Mouse (Mus musculus): ENCODE measurements at regions not wholly inside any gene's neighbourhood (a gene's known extent, or its start where the extent isn't known, plus 50 kb on each side); places are given as distances from the start of the nearest gene placed in this dataset.

DNA sequence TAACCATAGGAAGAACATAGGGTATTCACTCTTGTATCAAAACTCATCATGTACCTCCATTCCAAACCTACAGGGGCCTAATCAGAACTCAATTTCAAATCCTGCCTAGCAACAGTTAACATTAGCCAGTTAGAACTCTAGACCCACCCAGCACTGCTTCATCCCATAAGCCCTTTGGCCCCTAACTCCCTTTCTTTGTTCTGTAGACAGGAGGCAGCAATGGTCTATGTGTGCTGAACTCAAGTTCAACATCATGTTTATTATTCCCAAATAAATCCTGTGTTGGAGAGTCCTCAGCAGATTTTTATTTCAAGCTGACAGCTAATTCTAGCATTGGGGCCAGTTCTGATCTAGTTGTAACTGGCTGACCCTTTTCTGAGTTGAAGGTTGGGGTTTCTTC, 112.2 kb downstream of the Ipo8 start:
- Histone ChIP-seq H3K27me3 (ENCODE audit: control insufficient read depth, insufficient read depth, low read length) (no peaks in the 10 kb centered on the region), H3K27ac (ENCODE audit: insufficient read depth, low read depth, low read length) (no peak overlapping the region), H3K4me1 (ENCODE audit: control insufficient read depth, insufficient read depth, insufficient read length, low read length) (no peaks in the 10 kb centered on the region), H3K4me3 (ENCODE audit: low read depth, low read length) (no peak overlapping the region), H3K36me3 (ENCODE audit: control insufficient read depth, insufficient read depth, low read length) (no peaks in the 10 kb centered on the region)
- no peak for TF ChIP-seq POLR2A (IDR thresholded peaks at IDR 0.05; ENCODE audit: low read depth, low read length)
- TF ChIP-seq CTCF (IDR thresholded peaks at IDR 0.05; ENCODE audit: extremely low read depth, insufficient read length, insufficient replicate concordance, low read depth, low read length): no peak

DNA sequence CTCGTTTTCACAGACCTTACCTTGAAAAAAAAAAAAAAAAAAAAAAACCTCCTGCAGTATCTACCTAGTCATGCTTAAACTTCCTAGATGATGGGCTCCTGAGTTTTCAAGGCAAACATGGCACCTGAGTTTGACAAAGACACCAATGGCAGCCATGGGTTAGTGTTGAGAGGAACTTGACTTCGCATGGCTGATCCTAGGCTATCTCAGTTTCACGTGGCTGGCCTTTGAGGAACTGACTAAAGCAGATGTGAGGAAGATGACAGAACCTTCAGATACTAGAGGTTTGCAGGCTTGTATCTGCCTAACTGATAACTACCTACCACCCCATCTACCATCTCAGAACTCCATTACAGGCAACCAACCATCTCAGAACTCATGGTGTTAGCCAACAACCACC, 120.9 kb downstream of the Ipo8 start:
- no peaks in the 10 kb centered on the region for H3K27me3 ChIP-seq (ENCODE audit: control insufficient read depth, insufficient read depth, low read length)
- no peaks in the 10 kb centered on the region for H3K36me3 ChIP-seq (ENCODE audit: control insufficient read depth, insufficient read depth, low read length)
- H3K27ac ChIP-seq (ENCODE audit: insufficient read depth, low read depth, low read length): no peak overlapping the region
- H3K4me3 ChIP-seq (ENCODE audit: low read depth, low read length): no peak overlapping the region
- TF ChIP-seq CTCF (IDR thresholded peaks at IDR 0.05; ENCODE audit: extremely low read depth, insufficient read length, insufficient replicate concordance, low read depth, low read length) (no peak), POLR2A (IDR thresholded peaks at IDR 0.05; ENCODE audit: low read depth, low read length) (no peak)
- H3K4me1 ChIP-seq (ENCODE audit: control insufficient read depth, insufficient read depth, insufficient read length, low read length): no peaks in the 10 kb centered on the region
- WGBS: 84% methylated on average over 3 of the region's 3 CpGs

DNA sequence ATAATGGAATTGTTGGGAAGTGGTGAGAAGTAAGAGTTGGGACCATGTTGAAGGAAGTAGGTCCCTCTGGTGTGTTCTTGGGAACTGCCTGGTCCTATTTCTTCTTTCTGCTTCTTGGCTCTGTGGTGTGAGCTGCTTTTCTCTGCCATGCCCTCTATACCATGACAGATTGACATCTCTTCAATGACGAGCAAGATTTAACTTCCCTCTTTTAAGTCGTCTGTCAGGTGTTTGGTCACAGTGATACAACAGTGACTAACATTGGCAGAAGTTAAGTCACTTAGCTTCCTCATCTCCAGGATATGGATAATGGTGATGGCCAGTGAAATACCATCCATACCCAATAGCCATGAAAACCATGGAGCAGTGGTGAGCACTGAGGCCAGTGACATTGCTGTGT, 122.9 kb downstream of the Ipo8 start:
- Histone ChIP-seq H3K36me3 (ENCODE audit: control insufficient read depth, insufficient read depth, low read length) (no peaks in the 10 kb centered on the region), H3K4me1 (ENCODE audit: control insufficient read depth, insufficient read depth, insufficient read length, low read length) (no peaks in the 10 kb centered on the region), H3K27me3 (ENCODE audit: control insufficient read depth, insufficient read depth, low read length) (no peaks in the 10 kb centered on the region), H3K4me3 (ENCODE audit: low read depth, low read length) (no peak overlapping the region), H3K27ac (ENCODE audit: insufficient read depth, low read depth, low read length) (no peak overlapping the region)
- TF ChIP-seq POLR2A (IDR thresholded peaks at IDR 0.05; ENCODE audit: low read depth, low read length) (no peak), CTCF (IDR thresholded peaks at IDR 0.05; ENCODE audit: extremely low read depth, insufficient read length, insufficient replicate concordance, low read depth, low read length) (no peak)
- 71% methylated on average over 2 of the region's 2 CpGs for WGBS

DNA sequence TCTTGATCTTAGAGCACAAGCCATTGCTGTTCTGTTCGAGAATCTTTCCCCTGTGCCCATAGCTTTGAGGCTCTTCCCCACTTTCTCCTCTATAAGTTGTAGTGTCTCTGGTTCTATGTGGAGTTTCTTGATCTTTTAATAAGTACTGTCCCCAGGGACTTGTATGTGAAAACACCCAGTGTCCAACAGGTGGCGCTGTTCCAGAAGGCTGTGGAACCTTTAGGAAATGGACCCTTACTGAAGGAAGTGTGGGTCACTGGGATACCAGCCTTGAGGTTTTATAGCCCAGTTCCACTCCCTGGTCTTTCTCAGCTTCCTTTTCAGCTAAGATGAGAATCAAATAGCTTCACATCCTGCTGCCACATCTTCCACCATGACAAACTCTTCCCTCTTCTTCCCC, 125.6 kb downstream of the Ipo8 start:
- Histone ChIP-seq H3K4me3 (ENCODE audit: low read depth, low read length) (no peak overlapping the region), H3K36me3 (ENCODE audit: control insufficient read depth, insufficient read depth, low read length) (no peaks in the 10 kb centered on the region), H3K27ac (ENCODE audit: insufficient read depth, low read depth, low read length) (no peak overlapping the region), H3K27me3 (ENCODE audit: control insufficient read depth, insufficient read depth, low read length) (no peaks in the 10 kb centered on the region), H3K4me1 (ENCODE audit: control insufficient read depth, insufficient read depth, insufficient read length, low read length) (no peaks in the 10 kb centered on the region)
- 22% methylated on average over 2 of the region's 2 CpGs for WGBS
- peak; percentile 41; the same call in 1 of the 2 replicates for TF ChIP-seq CTCF (IDR thresholded peaks at IDR 0.05; ENCODE audit: extremely low read depth, insufficient read length, insufficient replicate concordance, low read depth, low read length)
- TF ChIP-seq POLR2A (IDR thresholded peaks at IDR 0.05; ENCODE audit: low read depth, low read length): no peak

DNA sequence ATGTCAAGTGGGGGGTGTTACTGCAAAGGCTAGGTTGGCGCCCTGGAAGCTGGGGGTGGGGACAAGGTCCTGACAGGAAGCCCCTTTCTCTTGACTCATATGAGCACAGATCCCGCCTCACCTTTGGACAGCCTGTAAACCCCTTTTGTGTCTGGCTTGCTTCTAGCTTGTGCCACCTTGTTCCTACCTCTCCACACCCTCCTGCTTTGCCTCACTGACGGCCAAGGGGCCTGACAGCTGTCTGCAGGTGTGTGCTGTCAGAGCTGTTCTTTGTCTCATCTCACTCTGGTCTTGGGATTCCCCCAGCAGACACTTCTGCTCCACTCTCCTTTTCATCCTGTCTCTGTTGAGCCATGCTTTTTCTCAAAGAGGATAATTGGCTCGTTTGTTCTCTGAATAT, 137.9 kb downstream of the Ipo8 start:
- WGBS: 37% methylated on average over 4 of the region's 4 CpGs
- no peak overlapping the region for H3K27ac ChIP-seq (ENCODE audit: insufficient read depth, low read depth, low read length)
- H3K4me3 ChIP-seq (ENCODE audit: low read depth, low read length): no peak overlapping the region
- H3K27me3 ChIP-seq (ENCODE audit: control insufficient read depth, insufficient read depth, low read length): no peaks in the 10 kb centered on the region
- H3K4me1 ChIP-seq (ENCODE audit: control insufficient read depth, insufficient read depth, insufficient read length, low read length): no peaks in the 10 kb centered on the region
- no peaks in the 10 kb centered on the region for H3K36me3 ChIP-seq (ENCODE audit: control insufficient read depth, insufficient read depth, low read length)
- TF ChIP-seq CTCF (IDR thresholded peaks at IDR 0.05; ENCODE audit: extremely low read depth, insufficient read length, insufficient replicate concordance, low read depth, low read length) (no peak), POLR2A (IDR thresholded peaks at IDR 0.05; ENCODE audit: low read depth, low read length) (no peak)

DNA sequence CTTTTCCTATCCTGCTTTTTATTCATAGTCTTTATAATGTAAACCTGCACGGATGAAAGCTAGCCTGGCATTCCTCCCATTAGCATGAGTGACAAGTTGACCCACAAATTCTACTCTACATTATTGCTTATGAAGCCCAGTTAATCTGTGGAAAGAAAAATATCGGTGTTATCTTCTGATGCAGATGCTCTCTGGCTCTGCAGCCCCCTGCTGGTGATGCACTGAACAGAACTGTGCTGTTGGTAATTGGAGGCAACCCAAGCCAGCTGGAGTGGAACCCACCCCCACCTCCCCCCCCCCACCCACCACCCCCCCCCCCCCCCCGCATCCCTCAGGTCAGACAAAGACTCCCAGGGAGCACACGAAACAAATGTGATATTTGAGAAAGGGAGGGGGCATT, 143.5 kb downstream of the Ipo8 start:
- TF ChIP-seq POLR2A (IDR thresholded peaks at IDR 0.05; ENCODE audit: low read depth, low read length): no peak
- TF ChIP-seq CTCF (IDR thresholded peaks at IDR 0.05; ENCODE audit: extremely low read depth, insufficient read length, insufficient replicate concordance, low read depth, low read length): peak; percentile 41; the same call in 1 of the 2 replicates
- Histone ChIP-seq H3K4me1 (ENCODE audit: control insufficient read depth, insufficient read depth, insufficient read length, low read length) (no peaks in the 10 kb centered on the region), H3K27me3 (ENCODE audit: control insufficient read depth, insufficient read depth, low read length) (no peaks in the 10 kb centered on the region), H3K4me3 (ENCODE audit: low read depth, low read length) (no peak overlapping the region), H3K36me3 (ENCODE audit: control insufficient read depth, insufficient read depth, low read length) (no peaks in the 10 kb centered on the region), H3K27ac (ENCODE audit: insufficient read depth, low read depth, low read length) (no peak overlapping the region)
- 22% methylated on average over 4 of the region's 4 CpGs for WGBS

DNA sequence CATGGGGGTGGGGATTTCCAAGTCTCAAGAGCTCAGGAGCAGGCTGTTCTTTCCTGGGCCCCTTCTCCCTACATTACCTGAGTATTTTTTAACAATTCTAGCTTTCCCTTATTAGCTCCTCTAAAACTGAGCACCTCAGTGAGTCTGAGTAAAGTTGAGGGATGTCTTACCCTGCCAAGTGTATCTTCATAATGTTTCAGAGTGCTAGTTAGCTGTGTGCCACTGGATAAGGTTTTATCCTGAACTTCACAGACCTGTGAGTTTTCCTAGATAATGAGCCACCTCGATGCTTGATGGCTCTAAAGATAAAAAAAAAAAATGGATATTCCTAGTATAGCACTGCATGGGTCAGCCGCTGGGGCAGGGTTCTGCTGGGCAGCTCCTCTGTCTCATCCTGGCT, 171.1 kb downstream of the Ipo8 start:
- H3K27me3 ChIP-seq (ENCODE audit: control insufficient read depth, insufficient read depth, low read length): no peaks in the 10 kb centered on the region
- TF ChIP-seq CTCF (IDR thresholded peaks at IDR 0.05; ENCODE audit: extremely low read depth, insufficient read length, insufficient replicate concordance, low read depth, low read length) (no peak), POLR2A (IDR thresholded peaks at IDR 0.05; ENCODE audit: low read depth, low read length) (no peak)
- WGBS: 70% methylated on average over 2 of the region's 2 CpGs
- H3K4me1 ChIP-seq (ENCODE audit: control insufficient read depth, insufficient read depth, insufficient read length, low read length): no peaks in the 10 kb centered on the region
- no peaks in the 10 kb centered on the region for H3K36me3 ChIP-seq (ENCODE audit: control insufficient read depth, insufficient read depth, low read length)
- H3K4me3 ChIP-seq (ENCODE audit: low read depth, low read length): no peak overlapping the region
- no peak overlapping the region for H3K27ac ChIP-seq (ENCODE audit: insufficient read depth, low read depth, low read length)

DNA sequence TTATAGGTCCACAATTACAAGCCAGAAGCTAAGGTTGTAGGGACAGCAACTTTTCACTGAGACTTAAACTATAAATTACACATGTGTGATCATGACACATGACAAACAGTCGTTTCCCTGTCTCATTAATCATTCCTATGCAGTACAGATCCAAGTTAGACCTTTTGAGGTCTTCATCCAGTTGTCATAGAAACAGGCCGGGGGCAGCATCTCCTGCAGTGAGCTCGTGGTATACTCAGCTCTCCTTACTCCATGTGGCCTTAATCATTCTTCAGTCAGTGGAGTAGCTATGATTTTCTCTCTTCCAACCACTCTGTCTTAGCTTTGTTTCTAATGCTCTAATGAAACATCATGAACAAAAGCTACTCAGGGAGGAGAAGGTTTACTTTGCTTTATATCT, 178.1 kb downstream of the Ipo8 start:
- Histone ChIP-seq H3K27me3 (ENCODE audit: control insufficient read depth, insufficient read depth, low read length) (no peaks in the 10 kb centered on the region), H3K4me3 (ENCODE audit: low read depth, low read length) (no peak overlapping the region), H3K27ac (ENCODE audit: insufficient read depth, low read depth, low read length) (no peak overlapping the region), H3K36me3 (ENCODE audit: control insufficient read depth, insufficient read depth, low read length) (no peaks in the 10 kb centered on the region), H3K4me1 (ENCODE audit: control insufficient read depth, insufficient read depth, insufficient read length, low read length) (no peaks in the 10 kb centered on the region)
- 60% methylated on average over 3 of the region's 3 CpGs for WGBS
- TF ChIP-seq POLR2A (IDR thresholded peaks at IDR 0.05; ENCODE audit: low read depth, low read length) (no peak), CTCF (IDR thresholded peaks at IDR 0.05; ENCODE audit: extremely low read depth, insufficient read length, insufficient replicate concordance, low read depth, low read length) (no peak)

Measured in small intestine, adult 2 months (tissue).